Mouse (Mus musculus): ENCODE results near the gene Clpb. TPM values are rescaled to one million over a fixed set of nuclear protein-coding genes. Genes with fewer than 3 reads are reported as not detected.

The Clpb gene
- total RNA-seq, 2 experiments from 2014 or later, result 3.2 to 18.4 TPM

DNA sequence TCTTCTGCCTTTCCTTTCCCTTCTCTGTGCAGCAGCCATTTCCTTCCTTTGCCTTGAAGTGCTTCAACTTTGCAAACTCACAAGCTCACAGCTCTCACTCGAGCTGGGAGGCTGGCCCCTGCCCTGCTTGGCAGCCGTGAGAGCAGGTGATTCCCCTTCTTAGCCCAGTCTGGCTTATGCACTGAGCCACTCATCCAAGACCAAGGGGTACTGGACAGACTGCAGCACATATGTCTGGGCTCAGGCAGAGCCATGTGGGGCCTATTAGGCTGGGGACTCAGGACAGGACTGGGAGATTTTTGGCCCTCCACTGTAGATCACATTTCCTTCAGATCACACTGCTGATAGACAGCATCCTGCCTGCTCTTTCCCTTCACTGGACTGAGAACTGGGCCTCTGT is 10.1 kb downstream of the Clpb start:
- ATAC-seq (ENCODE audit: poor library complexity, severe bottlenecking), result no peak

DNA sequence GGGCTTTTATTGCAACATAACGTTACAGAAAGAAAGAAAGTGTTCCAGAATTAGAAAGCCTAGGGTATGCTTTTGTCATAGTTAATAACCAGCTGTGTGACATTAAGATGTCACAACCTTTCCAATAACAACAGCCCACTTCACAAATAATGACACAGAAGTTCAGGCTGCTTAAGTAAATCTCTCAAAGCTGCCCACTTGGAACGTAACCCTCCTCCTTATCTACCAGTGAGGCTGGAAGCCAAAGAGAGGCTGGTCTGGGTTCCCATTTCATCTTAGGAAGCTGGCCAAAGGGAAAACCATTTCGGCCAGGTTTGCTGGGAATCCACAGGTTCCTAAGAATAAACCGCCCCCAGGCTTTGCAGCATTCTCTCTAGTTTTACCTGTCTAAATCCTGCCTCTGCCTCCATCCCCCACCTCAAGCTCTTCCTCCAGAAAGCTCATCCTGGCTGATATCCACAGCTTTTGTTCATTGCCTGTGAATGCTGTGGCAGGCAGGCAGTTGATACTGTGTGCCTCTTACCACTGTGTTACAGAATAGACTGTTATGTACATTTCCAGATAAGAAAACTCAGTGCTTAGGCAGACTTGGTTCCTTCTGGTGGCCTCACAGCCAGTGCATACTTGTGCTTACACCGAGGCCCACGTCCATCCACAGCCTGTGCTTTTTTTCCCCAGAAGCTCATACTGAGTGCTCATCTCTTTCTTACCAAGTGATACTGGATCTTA is 12.8 kb downstream of the Clpb start:
- no peak for ATAC-seq (ENCODE audit: poor library complexity, severe bottlenecking)

DNA sequence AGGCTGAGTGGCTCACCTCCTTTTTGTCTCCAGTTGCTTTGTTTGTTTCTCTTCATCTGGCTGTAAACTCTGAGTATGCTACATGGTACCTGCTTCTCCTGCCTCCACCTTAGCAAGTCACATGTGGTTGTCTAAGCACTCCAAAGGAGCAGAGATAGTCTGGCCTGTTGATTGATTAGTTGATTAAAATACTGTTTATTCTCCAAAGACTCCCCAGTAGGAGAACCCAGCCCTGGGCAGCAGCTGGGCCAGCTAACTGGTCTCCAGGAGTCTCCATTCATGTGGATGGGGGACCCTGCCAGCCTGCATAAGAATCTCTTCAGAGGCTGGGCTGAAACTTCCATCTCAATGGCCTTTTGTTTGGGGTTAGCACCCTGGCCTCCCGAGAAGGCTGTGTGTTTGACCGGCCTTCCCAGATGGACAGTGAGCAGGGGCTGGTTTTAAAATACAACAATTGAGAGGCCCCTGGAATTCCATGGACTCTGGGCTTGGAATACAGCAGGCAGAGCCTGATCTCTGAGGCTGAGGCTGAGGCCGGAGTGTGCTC is 13.4 kb downstream of the Clpb start:
- no peak for ATAC-seq (ENCODE audit: poor library complexity, severe bottlenecking)

DNA sequence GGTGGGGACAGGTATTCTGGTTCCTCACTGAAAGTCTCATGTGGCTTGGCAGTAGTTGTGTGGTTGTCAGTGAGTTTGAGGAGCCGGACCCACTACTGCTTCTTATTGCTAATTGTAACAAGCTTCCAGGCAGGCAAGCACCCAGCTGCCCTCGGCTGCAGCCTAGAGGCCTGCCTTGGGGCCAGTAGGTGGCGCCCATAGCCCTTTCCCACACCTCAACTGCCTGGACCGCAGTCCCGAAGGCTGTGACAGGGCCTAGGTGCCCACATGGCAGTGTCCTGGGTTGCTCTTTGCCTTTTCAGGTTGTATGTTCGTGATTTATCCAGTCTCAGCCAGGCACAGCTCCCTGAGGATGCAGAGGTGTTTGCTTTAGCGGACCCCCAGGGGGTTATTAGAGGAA is 16.2 kb downstream of the Clpb start:
- ATAC-seq (ENCODE audit: poor library complexity, severe bottlenecking), result peak; percentile 94

DNA sequence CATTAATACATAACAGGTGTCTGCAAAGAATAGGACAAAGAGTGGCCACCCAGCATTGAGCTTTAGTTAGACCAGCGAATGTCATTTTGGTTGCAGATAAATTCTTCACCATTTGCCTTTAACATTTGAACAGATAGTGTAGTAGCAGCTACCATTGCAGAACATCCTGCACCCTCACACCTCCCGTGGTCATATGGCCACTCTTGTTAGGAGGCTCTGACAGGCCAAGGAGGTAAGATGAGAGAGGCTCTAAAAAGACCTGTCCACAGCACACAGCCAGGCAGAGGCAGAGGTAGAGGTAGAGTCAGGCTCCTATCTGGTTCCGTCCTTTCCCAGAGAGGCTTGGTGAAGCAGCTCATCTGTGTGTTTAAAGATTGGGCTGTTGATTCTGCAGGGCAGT is 17.5 kb downstream of the Clpb start:
- no peak for ATAC-seq (ENCODE audit: poor library complexity, severe bottlenecking)

DNA sequence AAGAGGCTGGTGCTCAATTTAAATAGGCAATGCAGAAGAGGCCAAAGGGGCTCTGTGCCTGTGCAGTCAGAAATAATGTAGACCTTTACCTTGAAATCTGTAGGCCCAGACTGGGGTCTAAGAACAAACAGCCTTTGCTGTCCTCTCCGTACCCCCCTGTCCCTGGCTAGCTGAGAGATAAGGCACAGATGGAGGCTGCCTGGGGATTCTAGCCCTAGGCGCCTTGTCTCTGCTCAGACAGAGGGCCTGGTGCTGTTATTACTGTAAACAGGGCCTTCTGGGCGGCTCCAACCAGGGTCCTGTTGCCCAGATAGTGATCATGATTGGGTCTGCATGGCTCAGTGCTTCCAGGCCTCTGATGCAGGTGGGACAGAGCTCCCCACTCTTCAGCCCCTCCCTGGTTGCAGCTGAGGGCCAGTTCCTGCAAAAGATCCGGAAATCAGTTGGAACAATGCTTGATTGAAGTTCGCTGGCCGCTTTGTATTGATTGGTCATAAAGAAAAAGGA is 18.2 kb downstream of the Clpb start:
- ATAC-seq (ENCODE audit: poor library complexity, severe bottlenecking), result no peak

DNA sequence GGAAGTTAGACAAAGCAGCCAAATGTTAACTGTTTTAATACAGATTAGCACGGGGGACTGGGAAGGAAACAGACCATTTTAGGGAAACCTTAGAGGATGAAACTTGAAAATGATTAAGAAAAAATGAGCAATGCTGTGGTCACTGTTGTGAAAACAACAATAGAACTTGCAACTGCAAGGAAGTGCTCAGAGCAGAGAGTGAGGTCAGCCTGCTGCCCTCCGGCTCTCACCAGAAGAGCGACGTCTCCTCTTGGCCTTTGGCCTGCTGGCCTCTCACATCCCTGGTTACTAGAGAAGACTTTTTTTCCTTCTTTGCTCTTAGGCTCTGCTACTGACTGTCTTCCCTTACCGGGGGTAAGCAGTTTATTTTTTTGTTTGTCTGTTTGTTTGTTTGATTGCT is 19.5 kb downstream of the Clpb start:
- ATAC-seq (ENCODE audit: poor library complexity, severe bottlenecking), result peak; percentile 54

DNA sequence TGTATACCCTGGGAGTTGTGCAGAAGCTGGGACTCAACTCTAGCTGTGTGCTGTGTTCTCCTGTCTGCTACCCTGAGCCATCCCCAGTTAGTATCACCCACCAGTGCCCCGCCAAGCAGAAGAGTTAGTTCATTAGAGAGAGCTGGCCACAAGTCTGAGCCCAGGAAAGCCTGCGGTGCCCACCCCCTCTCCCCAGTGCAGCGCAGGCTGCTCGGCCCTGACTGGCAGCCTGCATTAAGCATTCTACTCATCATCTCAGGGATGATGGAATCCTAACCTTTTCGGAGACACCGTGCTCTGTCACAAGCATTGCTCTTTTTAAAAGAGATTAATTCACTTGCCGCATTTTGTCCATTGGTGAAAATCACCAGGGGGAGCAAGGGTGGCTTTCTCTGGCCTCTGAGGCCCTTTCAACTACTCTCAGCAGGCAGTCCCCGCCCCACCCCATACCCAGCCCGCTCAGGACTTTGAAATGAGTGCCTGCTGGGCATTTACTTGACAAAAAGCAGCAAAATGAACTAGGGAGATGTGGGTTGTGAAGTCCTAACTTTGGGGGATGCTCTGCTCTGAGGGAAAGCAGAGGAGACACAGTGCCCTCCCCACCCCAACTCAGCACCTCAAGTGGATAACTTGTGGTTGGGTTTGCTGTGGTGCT is 20.7 kb downstream of the Clpb start:
- no peak for ATAC-seq (ENCODE audit: poor library complexity, severe bottlenecking)

DNA sequence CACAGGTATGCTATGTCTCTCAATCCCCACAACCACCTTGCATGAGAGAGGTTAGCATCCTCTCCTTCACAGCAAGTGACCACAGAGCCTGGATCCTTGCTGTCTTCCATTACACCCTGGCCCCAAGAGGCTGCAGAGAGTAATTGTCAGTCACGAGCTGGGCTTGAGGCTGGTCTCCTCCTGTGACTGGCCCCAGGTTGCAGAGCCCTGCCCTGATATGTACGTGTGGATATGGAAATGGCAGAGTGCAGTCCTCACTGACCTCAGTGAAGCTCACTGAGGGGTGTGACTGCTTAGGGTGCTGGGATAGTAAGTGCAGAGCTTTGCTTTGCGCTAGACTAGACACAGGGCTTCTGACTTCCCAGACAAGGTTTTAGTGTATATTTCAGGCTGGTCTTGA is 21.2 kb downstream of the Clpb start:
- ATAC-seq (ENCODE audit: poor library complexity, severe bottlenecking), result no peak

DNA sequence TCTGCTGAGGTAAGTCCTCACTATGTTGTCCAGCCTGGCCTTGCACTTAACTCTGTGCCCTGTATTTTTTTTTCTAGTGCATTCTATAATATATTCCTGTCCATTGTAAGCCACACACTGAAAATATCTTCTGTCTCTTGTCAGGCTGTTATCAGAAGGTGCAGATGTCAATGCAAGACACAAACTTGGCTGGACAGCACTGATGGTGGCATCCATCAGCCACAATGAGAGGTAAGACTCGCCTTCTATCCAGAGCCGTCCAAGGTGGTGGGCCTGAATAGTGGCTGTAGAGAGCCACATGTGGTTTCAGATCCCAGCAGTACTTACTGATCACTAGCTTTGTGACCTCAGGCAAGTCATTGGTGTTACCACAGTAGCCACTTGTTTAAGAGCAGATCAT is 23.7 kb downstream of the Clpb start:
- no peak for ATAC-seq (ENCODE audit: poor library complexity, severe bottlenecking)

DNA sequence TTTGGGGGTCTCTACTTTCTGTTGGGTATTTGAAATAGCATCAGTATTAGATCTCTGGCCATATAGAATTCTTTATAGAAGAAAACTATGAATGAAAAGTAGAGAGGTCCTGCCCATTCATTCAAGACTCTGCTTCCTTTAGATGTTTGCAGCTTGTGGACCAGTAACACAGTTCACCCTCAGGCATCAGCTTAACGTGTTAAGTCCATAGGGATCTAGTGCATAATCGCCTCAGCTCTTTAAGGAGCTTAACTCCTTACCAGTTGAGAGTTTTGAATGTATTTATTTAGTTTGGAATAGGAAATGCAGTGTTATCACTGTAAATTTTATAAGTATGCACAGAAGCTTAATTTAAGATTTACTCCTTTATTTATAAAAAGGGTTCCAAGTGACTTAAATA is 27.0 kb downstream of the Clpb start:
- ATAC-seq (ENCODE audit: poor library complexity, severe bottlenecking), result no peak

DNA sequence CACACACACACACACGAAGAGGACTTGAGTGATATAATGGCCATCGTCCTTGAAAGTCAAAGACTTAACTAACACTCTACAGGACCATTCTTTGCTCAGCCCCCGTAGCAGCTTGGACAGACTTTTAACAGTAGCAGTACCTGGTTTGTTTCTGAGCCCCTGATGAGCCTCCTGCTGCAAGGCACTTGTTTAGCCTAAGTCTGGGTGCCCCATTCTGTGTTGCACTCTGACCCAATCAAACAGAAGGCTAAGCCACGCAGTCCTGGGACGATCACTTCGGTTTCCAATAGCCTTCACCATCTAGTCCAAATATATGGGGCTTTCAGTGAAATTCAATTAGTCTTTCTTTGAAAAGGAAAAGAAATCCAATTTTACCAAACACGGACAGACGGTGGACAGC is 28.4 kb downstream of the Clpb start:
- ATAC-seq (ENCODE audit: poor library complexity, severe bottlenecking), result no peak

DNA sequence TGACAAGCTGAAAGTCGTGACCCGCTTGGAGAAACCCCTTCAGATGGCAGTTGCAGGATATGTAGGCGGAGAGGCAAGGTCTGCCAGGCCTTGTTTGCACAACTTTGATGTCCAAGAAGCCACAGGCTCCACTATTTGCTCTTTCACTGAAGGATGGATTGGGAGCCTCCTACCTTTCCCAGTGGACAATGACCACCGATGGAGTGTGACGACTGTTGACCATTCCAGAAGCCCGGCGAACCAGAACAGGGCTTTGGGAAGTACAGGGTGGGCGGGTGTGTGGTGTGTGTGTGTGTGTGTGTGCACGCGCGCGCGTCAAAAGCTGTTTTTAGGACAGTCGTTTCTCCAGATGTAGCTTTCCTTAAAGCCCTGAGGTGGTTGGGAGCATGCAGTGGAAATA is 29.0 kb downstream of the Clpb start:
- no peak for ATAC-seq (ENCODE audit: poor library complexity, severe bottlenecking)

DNA sequence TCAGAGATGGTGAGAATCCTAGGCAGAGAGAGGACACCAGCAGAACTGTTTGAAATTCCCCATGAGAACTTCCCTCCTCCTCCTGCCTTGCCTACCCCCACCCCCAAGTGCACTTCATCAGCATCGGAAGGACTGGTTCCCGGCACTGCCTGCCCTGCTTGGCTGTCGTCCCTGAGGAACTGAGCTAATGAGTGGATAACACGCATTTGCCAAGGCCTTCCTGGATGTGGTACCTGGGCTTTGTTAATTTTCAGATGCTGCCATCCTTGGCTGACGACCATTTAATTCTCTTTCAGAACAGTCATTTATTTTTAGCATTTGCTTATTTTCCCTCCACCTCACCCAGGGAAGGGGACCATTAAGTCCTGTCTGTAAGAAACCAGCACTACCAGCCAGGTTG is 32.0 kb downstream of the Clpb start:
- ATAC-seq (ENCODE audit: poor library complexity, severe bottlenecking), result no peak

DNA sequence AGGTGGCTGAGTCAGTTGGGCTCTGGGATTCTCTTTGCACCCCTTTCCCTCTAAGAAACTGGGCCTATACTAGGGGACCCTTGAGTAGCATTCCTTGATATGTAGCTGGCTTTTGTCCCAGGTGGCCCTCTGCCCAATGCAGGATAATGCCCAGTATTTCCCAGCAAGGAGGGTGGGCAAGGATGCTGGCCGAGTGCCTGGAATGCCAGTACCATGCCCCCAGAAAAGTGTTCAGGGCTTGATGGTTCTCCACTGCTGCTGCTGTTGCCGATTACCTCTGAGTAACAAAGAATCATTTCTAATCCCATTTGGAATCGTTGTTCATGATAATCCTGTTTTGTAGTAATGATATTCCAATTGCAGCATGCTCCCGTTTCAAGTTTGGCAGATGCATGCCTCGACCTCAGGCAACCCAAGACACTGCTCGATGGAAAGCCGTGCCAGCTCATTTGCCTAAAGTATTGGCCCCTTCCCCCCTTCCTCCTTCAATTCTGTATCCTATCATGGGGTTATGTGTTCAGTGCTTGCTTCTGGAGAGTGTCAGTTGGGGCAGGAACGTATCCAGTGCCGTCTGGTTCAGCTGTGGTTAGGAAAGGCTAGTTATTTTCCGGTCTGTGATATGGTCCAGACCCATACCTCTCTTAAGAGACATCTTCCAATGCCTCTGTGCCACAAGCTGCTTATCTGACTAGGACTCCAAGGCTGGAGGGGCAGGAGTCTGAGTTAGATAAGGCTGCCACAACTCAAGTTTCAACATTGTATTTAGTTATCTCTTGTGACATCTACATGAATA is 33.7 kb downstream of the Clpb start:
- no peak for ATAC-seq (ENCODE audit: poor library complexity, severe bottlenecking)

DNA sequence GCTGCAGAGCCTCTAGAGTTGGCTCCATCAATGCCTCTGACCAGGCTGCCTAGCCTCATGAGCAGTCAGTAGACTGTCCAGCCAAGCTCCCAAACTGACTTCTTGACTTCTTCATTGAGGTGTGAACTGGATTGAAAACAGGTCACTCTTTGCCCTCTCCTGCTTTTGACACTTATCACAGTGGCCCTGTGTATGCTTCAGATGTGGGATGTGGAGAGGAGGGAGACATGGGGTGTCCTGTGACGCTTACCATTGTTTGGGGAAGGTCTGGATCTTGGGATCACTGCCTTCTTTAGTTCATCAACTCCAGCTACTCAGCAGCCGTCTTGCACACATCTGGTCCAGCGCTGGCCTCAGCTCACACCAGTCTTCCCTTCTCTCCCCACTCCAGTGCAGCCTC is 36.9 kb downstream of the Clpb start:
- ATAC-seq (ENCODE audit: poor library complexity, severe bottlenecking), result no peak

DNA sequence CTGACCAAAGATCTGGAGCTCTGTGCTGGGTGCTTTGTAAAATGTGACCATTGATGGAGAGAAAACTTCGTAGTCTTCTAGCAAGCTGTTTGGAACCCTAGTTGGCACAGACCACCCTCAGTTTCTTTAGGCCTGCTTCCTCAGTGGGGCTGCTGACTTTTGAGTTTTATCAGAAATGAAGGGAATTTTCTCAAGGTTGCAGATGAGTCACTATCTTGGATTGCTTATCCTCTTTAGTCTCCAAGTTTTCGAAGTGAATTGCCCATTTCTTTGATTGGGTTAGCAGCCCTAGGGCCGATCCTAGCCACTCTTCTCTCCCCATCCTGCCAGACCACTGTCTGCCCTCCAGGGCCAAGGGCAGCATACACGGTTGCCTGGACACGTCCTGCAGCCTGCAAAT is 39.3 kb downstream of the Clpb start:
- no peak for ATAC-seq (ENCODE audit: poor library complexity, severe bottlenecking)

DNA sequence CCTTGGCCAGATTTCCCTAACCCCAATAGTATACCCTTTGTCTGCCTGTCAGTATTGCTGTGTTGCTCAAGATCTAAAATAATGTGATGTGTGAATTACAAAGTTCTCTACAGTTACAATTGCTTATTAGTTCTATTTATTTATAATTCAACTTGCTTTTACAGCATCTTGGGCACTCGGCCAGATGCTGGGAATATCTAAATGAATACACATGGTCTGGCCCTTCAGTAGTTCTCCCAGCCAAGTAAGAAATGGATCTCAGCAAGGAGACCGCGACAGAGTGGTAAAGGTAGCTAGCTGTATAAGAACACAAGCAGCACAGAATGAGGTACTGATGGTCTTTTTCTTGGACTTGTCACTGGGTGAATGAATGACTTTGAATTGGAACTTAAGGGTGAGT is 46.2 kb downstream of the Clpb start:
- ATAC-seq (ENCODE audit: poor library complexity, severe bottlenecking), result no peak

DNA sequence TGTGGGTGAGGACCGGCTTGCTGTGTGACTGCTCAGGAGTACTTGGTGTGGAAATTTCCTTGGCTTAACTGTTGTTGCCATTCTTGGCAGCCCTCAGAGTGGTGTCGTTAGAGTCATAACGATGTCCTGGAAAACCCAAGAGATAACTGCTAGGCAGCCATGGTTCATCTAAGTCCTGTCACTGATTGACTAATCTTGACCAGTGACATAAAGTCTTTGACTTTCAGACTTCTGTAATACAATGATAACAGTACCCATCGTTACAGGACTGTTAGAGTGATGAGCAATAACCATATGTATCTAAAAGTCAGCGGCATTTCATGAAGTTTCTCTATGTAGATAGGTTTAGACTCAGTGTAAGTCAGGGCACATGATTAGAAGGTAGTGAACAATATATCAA is 46.8 kb downstream of the Clpb start:
- no peak for ATAC-seq (ENCODE audit: poor library complexity, severe bottlenecking)

DNA sequence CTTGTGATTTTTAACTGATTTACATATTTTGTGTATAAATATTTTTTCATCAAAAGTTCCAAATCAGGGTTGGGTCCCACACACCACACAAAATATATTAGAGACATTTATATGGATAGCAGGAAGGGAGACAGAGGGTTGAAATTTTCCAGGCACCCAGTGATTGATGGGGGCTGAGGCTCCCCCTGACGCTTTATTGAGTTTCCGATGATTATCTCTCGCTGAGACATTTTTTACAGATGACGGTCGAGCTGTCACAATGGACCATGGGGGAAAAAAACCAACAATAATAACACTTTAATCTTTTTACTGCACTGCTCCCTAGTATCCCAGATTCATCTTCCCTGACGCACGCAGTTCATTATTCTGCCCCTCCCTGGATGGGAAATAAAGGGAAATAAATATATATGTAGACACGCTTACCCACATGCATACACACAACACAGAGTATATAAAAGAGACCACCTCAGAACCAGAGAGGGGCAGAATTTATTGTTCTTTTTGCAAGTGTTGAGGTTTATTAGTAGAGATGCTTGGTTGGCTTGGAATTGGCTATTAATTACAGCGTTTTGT is 50.5 kb downstream of the Clpb start:
- no peak for ATAC-seq (ENCODE audit: poor library complexity, severe bottlenecking)

DNA sequence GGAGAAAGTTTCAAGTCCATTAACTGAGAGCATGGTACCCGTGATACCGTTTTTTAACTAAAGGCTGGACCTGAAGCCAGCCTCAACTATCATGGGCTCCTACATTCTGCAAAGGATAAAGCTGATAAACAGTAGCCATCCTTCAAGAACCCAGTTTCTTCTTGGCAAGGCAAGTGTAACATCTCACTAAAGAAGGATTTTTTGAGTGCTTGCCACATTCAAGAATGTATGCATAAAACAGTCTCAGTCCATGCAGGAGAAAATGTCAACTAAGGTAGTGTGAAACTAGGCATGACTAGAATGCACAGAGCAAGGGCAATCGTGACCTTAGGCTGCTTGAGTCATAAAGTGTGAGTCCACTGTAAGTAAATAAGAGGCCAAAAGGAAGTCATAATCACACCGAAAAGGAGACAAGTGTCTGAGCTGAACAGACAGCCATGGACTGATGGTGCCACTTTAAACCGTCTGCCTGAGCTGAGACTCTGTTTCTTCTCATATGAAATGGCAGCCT is 51.7 kb downstream of the Clpb start:
- no peak for ATAC-seq (ENCODE audit: poor library complexity, severe bottlenecking)

Measured in megakaryocyte, adult 5-6 weeks (primary cell).